Mouse (Mus musculus) lung, embryonic 15.5 days (tissue): ENCODE measurements around the gene Sun1. TPM values are rescaled to one million over a fixed set of nuclear protein-coding genes. Genes with fewer than 3 reads are reported as not detected.

ENCODE experiments used
- ATAC-seq: fragments of 200-750 bp; cut with Nextera tagmentation; 2 replicates; pipeline ENCODE4 v1.8.0; 2017; ENCODE audit warnings: moderate number of reproducible peaks, borderline replicate concordance; ENCODE audit not compliant: low FRiP score, low TSS enrichment; ENCODE audit errors: extremely low read depth
- H3K27ac ChIP-seq: fragments of 300-500 bp; sonication (generic); 2 replicates; pipeline ENCODE4 v1.5.1; 2015; ENCODE audit warnings: moderate library complexity, mild to moderate bottlenecking, inconsistent platforms
- H3K27me3 ChIP-seq: fragments of 300-500 bp; sonication (generic); 2 replicates; pipeline ENCODE4 v1.6.1; 2015; ENCODE audit warnings: inconsistent platforms
- H3K36me3 ChIP-seq: fragments of 300-500 bp; sonication (generic); 2 replicates; pipeline ENCODE4 v1.6.1; 2015; ENCODE audit warnings: inconsistent platforms
- H3K4me1 ChIP-seq: fragments of 300-500 bp; sonication (generic); 2 replicates; pipeline ENCODE4 v1.6.1; 2015; ENCODE audit warnings: inconsistent platforms
- H3K4me2 ChIP-seq: fragments of 300-500 bp; sonication (generic); 2 replicates; pipeline ENCODE4 v1.6.1; 2015; ENCODE audit warnings: inconsistent platforms, mild to moderate bottlenecking, moderate library complexity
- H3K4me3 ChIP-seq: fragments of 300-500 bp; sonication (generic); 2 replicates; pipeline ENCODE4 v1.5.1; 2015; ENCODE audit warnings: mild to moderate bottlenecking, inconsistent platforms
- H3K9ac ChIP-seq: fragments of 300-500 bp; sonication (generic); 2 replicates; pipeline ENCODE4 v1.6.1; 2015; ENCODE audit warnings: inconsistent platforms
- H3K9me3 ChIP-seq: fragments of 300-500 bp; sonication (generic); 2 replicates; pipeline ENCODE4 v1.6.1; 2016; ENCODE audit warnings: inconsistent platforms
- WGBS: fragments of 180-500 bp; shearing (Covaris S2); methylation state at CpG from one replicate; pipeline ENCODE4 v1.1.7; 2015; 5-methylcytosine and 5-hydroxymethylcytosine counted together
- polyA plus RNA-seq: library from polyadenylated mRNA; unstranded; fragments of >200 nt; fragmentation: Nextera tagmentation; extraction: Ambion mirVana; gene quantifications from 2 replicates; pipeline ENCODE4 v1.2.1, GENCODE M21; 2015

Gene Sun1
- polyA plus RNA-seq, 1 experiment from 2014 or later: 52.7 TPM

DNA sequence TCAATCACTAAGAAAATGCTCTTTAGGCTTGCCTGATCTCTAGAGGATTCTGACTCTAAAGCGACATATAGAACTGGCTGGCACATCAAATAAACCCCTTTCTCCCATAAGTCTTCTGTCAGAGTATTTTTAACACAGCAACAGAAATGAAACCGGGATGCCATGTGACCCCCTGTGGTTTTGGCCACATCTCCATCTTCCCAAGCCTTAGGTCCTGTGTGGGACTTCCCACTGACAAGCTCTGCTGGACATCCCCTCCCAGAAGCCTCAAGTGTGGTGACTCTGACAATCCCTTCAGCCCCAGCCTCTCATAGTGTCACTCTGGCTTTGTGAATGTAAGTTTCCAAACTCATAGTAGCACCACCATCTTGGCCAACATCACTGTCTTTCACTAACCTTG is 93.7 kb downstream of the Sun1 start:
- no peak overlapping the region for H3K4me2 ChIP-seq
- no peak overlapping the region for H3K27ac ChIP-seq
- H3K27me3 ChIP-seq: no peaks in the 10 kb centered on the region
- no peaks in the 10 kb centered on the region for H3K4me1 ChIP-seq
- no peak overlapping the region for H3K9ac ChIP-seq
- no peak for ATAC-seq
- no peaks in the 10 kb centered on the region for H3K36me3 ChIP-seq
- WGBS: 78% methylated on average over 2 of the region's 2 CpGs
- H3K4me3 ChIP-seq: no peak overlapping the region
- H3K9me3 ChIP-seq: no peaks in the 10 kb centered on the region

DNA sequence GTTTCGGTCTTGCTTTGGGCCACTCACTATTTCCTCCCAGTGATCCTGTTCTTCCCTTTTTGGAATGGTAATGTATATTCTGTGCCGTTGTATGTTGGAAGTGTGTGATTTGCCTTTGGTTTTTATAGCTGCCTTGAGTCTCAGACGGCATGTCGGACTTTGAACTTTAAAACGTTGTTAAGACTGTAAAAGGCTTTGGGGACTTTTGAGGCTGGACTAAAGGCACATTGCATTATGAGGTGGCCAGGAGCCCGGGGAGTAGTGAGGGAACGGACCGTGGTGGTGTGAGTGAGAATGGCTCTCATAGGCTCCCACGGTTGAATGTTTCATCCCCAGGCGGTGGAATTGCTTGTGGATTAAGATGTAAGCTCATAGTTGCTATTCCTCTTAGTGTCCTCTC is 96.7 kb downstream of the Sun1 start:
- WGBS: 89% methylated on average over 10 of the region's 10 CpGs
- H3K27me3 ChIP-seq: no peaks in the 10 kb centered on the region
- no peak for ATAC-seq
- no peak overlapping the region for H3K9ac ChIP-seq
- no peaks in the 10 kb centered on the region for H3K36me3 ChIP-seq
- H3K4me3 ChIP-seq: no peak overlapping the region
- H3K9me3 ChIP-seq: no peaks in the 10 kb centered on the region
- no peak overlapping the region for H3K4me2 ChIP-seq
- H3K27ac ChIP-seq: no peak overlapping the region
- no peaks in the 10 kb centered on the region for H3K4me1 ChIP-seq

DNA sequence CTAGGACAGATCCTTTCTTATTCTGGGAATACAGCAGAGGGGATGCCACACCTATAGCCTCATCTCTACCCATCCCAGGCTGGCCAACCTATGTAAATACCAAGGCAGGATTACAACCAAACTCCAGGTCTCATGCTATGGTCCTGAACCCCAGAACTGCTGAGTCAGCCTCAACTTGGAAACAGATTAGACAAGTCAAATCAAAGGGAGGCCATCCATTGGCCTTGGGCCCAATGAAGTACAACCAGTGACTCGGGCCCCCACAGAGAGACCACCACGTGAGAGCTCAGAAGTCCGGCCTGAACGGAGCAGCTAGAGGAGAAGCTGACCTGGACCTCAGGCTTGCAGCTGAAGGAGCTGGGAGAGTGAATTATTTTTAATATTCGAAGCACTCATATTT is 97.3 kb downstream of the Sun1 start:
- no peaks in the 10 kb centered on the region for H3K9me3 ChIP-seq
- H3K4me2 ChIP-seq: no peak overlapping the region
- H3K9ac ChIP-seq: no peak overlapping the region
- H3K4me3 ChIP-seq: no peak overlapping the region
- H3K36me3 ChIP-seq: no peaks in the 10 kb centered on the region
- no peak overlapping the region for H3K27ac ChIP-seq
- H3K27me3 ChIP-seq: no peaks in the 10 kb centered on the region
- no peaks in the 10 kb centered on the region for H3K4me1 ChIP-seq
- ATAC-seq: no peak
- WGBS: 72% methylated on average over 5 of the region's 5 CpGs

Other genes with a start within 250 kb of the Sun1 start
- gene Pdgfa, start 203.3 kb upstream of the Sun1 start, polyA plus RNA-seq: 53.2 and 56.3 TPM in 2 replicates
- gene Prkar1b, start 50.6 kb upstream of the Sun1 start, polyA plus RNA-seq: 16.0 and 16.9 TPM in 2 replicates
- gene Dnaaf5, start 50.4 kb upstream of the Sun1 start, polyA plus RNA-seq: 6.4 and 6.6 TPM in 2 replicates
- 186 TPM in 2 replicates for gene Get4, start 51.7 kb downstream of the Sun1 start, polyA plus RNA-seq
- 5.8 and 6.2 TPM in 2 replicates for gene Adap1, start 125.0 kb downstream of the Sun1 start, polyA plus RNA-seq
- 89.6 and 92.9 TPM in 2 replicates for gene Cox19, start 150.8 kb downstream of the Sun1 start, polyA plus RNA-seq
- gene Cyp2w1, start 152.0 kb downstream of the Sun1 start, polyA plus RNA-seq: 0.10 TPM in 1 of 2 replicates, not detected in the other
- 5.2 and 6.3 TPM in 2 replicates for gene Gpr146, start 177.1 kb downstream of the Sun1 start, polyA plus RNA-seq
- gene C130050O18Rik, start 204.6 kb downstream of the Sun1 start, polyA plus RNA-seq: 0.86 and 1.0 TPM in 2 replicates
- 6.1 and 6.6 TPM in 2 replicates for gene Gper1, start 222.5 kb downstream of the Sun1 start, polyA plus RNA-seq